Comparison of ENCODE assay signal across 28 mouse cellular contexts in the genomic region with DNA sequence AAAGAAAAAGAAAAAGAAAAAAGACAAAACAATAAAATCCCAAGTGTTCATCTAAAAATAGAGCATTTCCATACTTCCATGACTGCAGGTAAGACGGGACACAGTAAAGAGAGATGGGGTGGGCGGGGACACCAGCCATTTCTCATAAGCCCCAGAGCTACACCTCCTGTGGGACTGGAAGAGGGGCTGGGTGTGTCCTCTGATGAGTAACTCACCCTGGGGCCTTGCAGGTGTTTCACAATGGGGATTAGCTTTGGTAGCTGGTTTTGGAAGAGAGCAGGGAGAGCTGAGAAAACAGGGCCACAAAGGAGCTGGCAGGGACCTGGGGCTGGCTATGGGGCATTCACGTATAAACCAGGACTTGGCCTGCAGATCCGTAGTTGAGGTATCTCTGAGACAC. TPM values are rescaled to one million over a fixed set of nuclear protein-coding genes. Genes with fewer than 3 reads are reported as not detected.
DNase-seq lines count a peak whose midpoint lies in the region; ATAC-seq and TF ChIP-seq lines count a peak whose summit lies in the region.
"Had no signal": no experiment of that assay in that cellular context is flagged by ENCODE, and none has a peak within 500 bp of the region (broad histone marks: within the 10 kb centered on the region; RNA-seq: fewer than 3 reads in every experiment).

No protein-coding gene starts in this region.

- no peaks in the 10 kb centered on the region for H3K27me3 ChIP-seq in limb, embryonic 14.5 days (ENCODE audit: control insufficient read depth, insufficient read depth, low read length)
- H3K27me3 ChIP-seq in limb, embryonic 10.5 days (ENCODE audit: low read depth, poor library complexity, severe bottlenecking), result no peaks in the 10 kb centered on the region
- no peaks in the 10 kb centered on the region for H3K27me3 ChIP-seq in heart, embryonic 12.5 days (replicated peaks)
- H3K27me3 ChIP-seq: embryonic facial prominence, embryonic 13.5 days; forebrain, embryonic 12.5 days; forebrain, embryonic 15.5 days; heart, embryonic 13.5 days had no signal

- H3K9ac ChIP-seq in limb, embryonic 14.5 days (ENCODE audit: low read depth, low read length, severe bottlenecking), result no peak overlapping the region
- no peak overlapping the region for H3K9ac ChIP-seq in heart, embryonic 12.5 days
- H3K9ac ChIP-seq: embryonic facial prominence, embryonic 13.5 days; forebrain, embryonic 12.5 days; forebrain, embryonic 15.5 days; heart, embryonic 13.5 days; hindbrain, embryonic 14.5 days had no signal

- no peak for TF ChIP-seq POLR2A in limb, embryonic 14.5 days (IDR thresholded peaks at IDR 0.05; ENCODE audit: borderline replicate concordance, extremely low read depth, insufficient read depth, insufficient read length)

- peaks cover 58% of the 10 kb centered on the region for H3K36me3 ChIP-seq in limb, embryonic 14.5 days (ENCODE audit: control insufficient read depth, insufficient read depth, low read length)
- peaks cover 68% of the 10 kb centered on the region for H3K36me3 ChIP-seq in limb, embryonic 10.5 days
- H3K36me3 ChIP-seq in heart, embryonic 12.5 days, result peaks cover 84% of the 10 kb centered on the region
- H3K36me3 ChIP-seq: G1E had no signal

- DNase-seq in limb, embryonic 14.5 days (ENCODE audit: low spot score), result peak; percentile 28
- DNase-seq in limb, embryonic 10.5 days (ENCODE audit: low spot score), result no peak
- peak; percentile 29 for DNase-seq in ZHBTc4 (ENCODE audit: low read depth, low spot score)
- peak; percentile 95 for DNase-seq in gonadal fat pad, adult 2 months (ENCODE audit: low read depth)
- no peak for DNase-seq in gastrocnemius, postnatal 25 days
- DNase-seq in embryo, embryonic 9.5 days (ENCODE audit: extremely low spot score), result no peak
- DNase-seq: adrenal gland, adult 8-10 months; adrenal gland, postnatal 25 days; cerebellum, adult 11-12 months; cerebellum, adult 8-10 months; cerebellum, postnatal 14 days; gastrocnemius, postnatal 36 days; heart, adult 11 months; heart, postnatal 14 days; heart, postnatal 4 days; kidney, adult 2 months had no signal

- no peak for ATAC-seq in limb, embryonic 14.5 days (ENCODE audit: low FRiP score, low read depth)
- no peak for ATAC-seq in heart, embryonic 12.5 days (ENCODE audit: insufficient number of reproducible peaks, low FRiP score)
- ATAC-seq: activated CD4-positive, CD25-positive, alpha-beta regulatory T cell, adult 4 months; CD4-positive, CD25-positive, alpha-beta regulatory T cell, adult 4 months; forebrain, embryonic 15.5 days; hindbrain, postnatal 0 days; inflammation-experienced regulatory T-cells, adult 6 months; intestine, postnatal 0 days had no signal

- no peak overlapping the region for H3K4me3 ChIP-seq in limb, embryonic 14.5 days (replicated peaks; ENCODE audit: low read length)
- H3K4me3 ChIP-seq in limb, embryonic 10.5 days, result no peak overlapping the region
- H3K4me3 ChIP-seq in heart, embryonic 12.5 days, result no peak overlapping the region
- H3K4me3 ChIP-seq: embryonic facial prominence, embryonic 13.5 days; forebrain, embryonic 12.5 days; forebrain, embryonic 15.5 days; heart, embryonic 13.5 days had no signal

- WGBS in limb, embryonic 14.5 days, result 69% methylated on average over 4 of the region's 4 CpGs
- WGBS in limb, embryonic 10.5 days, result 76% methylated on average over 4 of the region's 4 CpGs
- 75% methylated on average over 4 of the region's 4 CpGs for whole genome bisulfite sequencing in heart, embryonic 12.5 days

- H3K4me2 ChIP-seq in limb, embryonic 14.5 days (replicated peaks; ENCODE audit: low read depth, low read length, severe bottlenecking), result no peak overlapping the region
- H3K4me2 ChIP-seq in heart, embryonic 12.5 days, result no peak overlapping the region
- H3K4me2 ChIP-seq: embryonic facial prominence, embryonic 13.5 days; forebrain, embryonic 12.5 days; forebrain, embryonic 15.5 days; heart, embryonic 13.5 days; hindbrain, embryonic 14.5 days had no signal

- H3K9me3 ChIP-seq in limb, embryonic 14.5 days (ENCODE audit: control insufficient read depth, low read length), result no peaks in the 10 kb centered on the region
- H3K9me3 ChIP-seq in limb, embryonic 10.5 days (replicated peaks), result no peaks in the 10 kb centered on the region
- H3K9me3 ChIP-seq in heart, embryonic 12.5 days (replicated peaks), result no peaks in the 10 kb centered on the region
- H3K9me3 ChIP-seq: embryonic facial prominence, embryonic 13.5 days; forebrain, embryonic 12.5 days; forebrain, embryonic 15.5 days; heart, embryonic 13.5 days had no signal

- no peak overlapping the region for H3K27ac ChIP-seq in limb, embryonic 14.5 days (replicated peaks; ENCODE audit: low read depth, low read length)
- no peak overlapping the region for H3K27ac ChIP-seq in limb, embryonic 10.5 days
- H3K27ac ChIP-seq in heart, embryonic 12.5 days (ENCODE audit: poor library complexity, severe bottlenecking), result no peak overlapping the region
- H3K27ac ChIP-seq: embryonic facial prominence, embryonic 13.5 days; forebrain, embryonic 12.5 days; forebrain, embryonic 15.5 days; heart, embryonic 13.5 days; hindbrain, embryonic 14.5 days; hindbrain, postnatal 0 days had no signal

- no peaks in the 10 kb centered on the region for H3K4me1 ChIP-seq in limb, embryonic 14.5 days (ENCODE audit: control insufficient read depth, insufficient read depth, low read length)
- no peaks in the 10 kb centered on the region for H3K4me1 ChIP-seq in limb, embryonic 10.5 days
- no peaks in the 10 kb centered on the region for H3K4me1 ChIP-seq in heart, embryonic 12.5 days (replicated peaks)
- H3K4me1 ChIP-seq: embryonic facial prominence, embryonic 13.5 days; forebrain, embryonic 12.5 days; forebrain, embryonic 15.5 days; heart, embryonic 13.5 days had no signal

RNA-seq across cellular contexts. Expression of gene Cerk, which starts 35.3 kb away (rescaled TPM):
- polyA plus RNA-seq in limb, embryonic 14.5 days (2012; rRNA removed), result 20.4 and 23.3 TPM in 2 replicates
- 18.0 and 19.7 TPM in 2 replicates for polyA plus RNA-seq in limb, embryonic 14.5 days (2014; fragmentation: Nextera tagmentation; extraction: Ambion mirVana)
- polyA plus RNA-seq in limb, embryonic 10.5 days (2016; fragmentation: Nextera tagmentation; extraction: Ambion mirVana), result 10.5 and 13.8 TPM in 2 replicates
- 16.1 and 16.4 TPM in 2 replicates for polyA plus RNA-seq in gonadal fat pad, adult 2 months (2012; rRNA removed)
- 15.3 and 16.3 TPM in 2 replicates for polyA plus RNA-seq in heart, embryonic 12.5 days (2016; fragmentation: Nextera tagmentation; extraction: Ambion mirVana)
- 1 to 10 TPM; 4.6 to 4.9 TPM for total RNA-seq in gastrocnemius, postnatal 25 days (2021)

Comparison
In these comparisons a context has a peak if more than half of its experiments do, and no peak if none do; other contexts are left out.
1. DNase-seq: peak in limb, embryonic 14.5 days (single experiment), ZHBTc4 (single experiment) and gonadal fat pad, adult 2 months (single experiment); none in limb, embryonic 10.5 days (single experiment), gastrocnemius, postnatal 25 days (single experiment) and embryo, embryonic 9.5 days (single experiment).